Mouse (Mus musculus) T-helper 2 cell (primary cell): ENCODE measurements at regions not wholly inside any gene's neighbourhood (a gene's known extent, or its start where the extent isn't known, plus 50 kb on each side); places are given as distances from the start of the nearest gene placed in this dataset.

Experiments used
- in situ Hi-C: fragments of 300-600 bp; cut with MboI, MseI; formaldehyde crosslinking; loops from one replicate; pipeline ENCODE4 v1.15.1; 2025; ENCODE audit warnings: high pct_unique_total_duplicates

DNA sequence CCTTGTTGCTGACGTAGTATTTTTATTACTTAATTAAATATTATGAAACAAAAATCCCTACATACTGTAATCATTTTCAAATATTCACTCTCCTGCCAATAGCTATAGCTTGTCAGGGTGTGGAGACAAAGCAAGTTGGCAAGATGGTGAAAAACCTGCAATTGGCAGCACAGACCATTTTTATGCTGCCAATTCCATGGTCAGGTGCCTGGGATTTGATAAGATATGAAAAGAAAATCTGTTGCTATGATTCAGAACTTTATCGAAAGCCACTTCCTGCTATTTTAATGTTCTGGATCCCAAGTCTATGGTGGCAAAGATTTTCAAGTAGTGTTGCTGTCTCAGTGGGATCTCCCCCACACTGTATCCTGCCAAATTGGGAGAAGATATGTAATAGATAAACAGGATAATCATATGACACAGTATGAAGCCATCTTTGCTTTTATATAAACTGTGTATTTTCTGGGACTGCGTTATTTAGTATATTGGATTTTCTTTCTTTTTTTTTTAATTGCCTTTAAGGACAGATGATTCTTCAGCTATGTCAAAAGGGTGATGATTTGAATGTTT lies 165.3 kb upstream of the Lrrc3b start:
- in situ Hi-C loops: no loop called here

GRCm38 (mm10) chr14:15610166-15610565 lies 171.4 kb upstream of the Lrrc3b start:
- in situ Hi-C loops: no loop called here

DNA sequence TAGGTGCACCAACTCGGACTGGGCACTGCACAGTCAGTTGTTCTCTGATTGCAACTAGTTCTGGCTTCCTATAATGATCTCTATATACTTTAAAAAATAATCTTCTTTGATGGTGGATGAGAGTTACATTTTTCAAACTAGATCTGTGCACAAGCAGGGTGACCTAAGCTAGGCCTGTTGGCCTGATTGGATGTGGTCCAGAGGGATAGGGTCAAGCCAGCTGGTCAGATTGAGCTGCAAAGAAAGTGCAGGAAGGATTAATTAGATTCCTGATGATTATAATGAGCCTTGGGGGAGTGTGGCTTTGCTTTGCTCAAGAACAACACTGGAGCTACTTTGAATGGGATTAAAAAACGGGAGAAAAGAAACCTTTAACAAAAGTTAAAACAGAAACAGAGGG lies 195.8 kb upstream of the Lrrc3b start:
- in situ Hi-C loops: loop anchor here (10.0 kb wide), 1 partner anchor 460 kb away; no protein-coding TSS in a partner anchor

- in situ Hi-C loops: loop anchor here (10.0 kb wide), 1 partner anchor 457 kb away; no protein-coding TSS in a partner anchor
These were observed 198.9 kb upstream of the Lrrc3b start for GRCm38 (mm10) chr14:15637681-15638080.

- in situ Hi-C loops: loop anchor here (10.0 kb wide), 1 partner anchor 456 kb away; no protein-coding TSS in a partner anchor
These were observed 200.1 kb upstream of the Lrrc3b start for GRCm38 (mm10) chr14:15638869-15639268.

- in situ Hi-C loops: no loop called here
These were observed 222.1 kb upstream of the Lrrc3b start for GRCm38 (mm10) chr14:15660886-15661285.

- in situ Hi-C loops: no loop called here
These were observed 233.5 kb upstream of the Lrrc3b start for GRCm38 (mm10) chr14:15672292-15672691.

- in situ Hi-C loops: no loop called here
These were observed 238.4 kb upstream of the Lrrc3b start for GRCm38 (mm10) chr14:15677218-15677617.

GRCm38 (mm10) chr14:15679456-15679855 lies 240.7 kb upstream of the Lrrc3b start:
- in situ Hi-C loops: no loop called here

DNA sequence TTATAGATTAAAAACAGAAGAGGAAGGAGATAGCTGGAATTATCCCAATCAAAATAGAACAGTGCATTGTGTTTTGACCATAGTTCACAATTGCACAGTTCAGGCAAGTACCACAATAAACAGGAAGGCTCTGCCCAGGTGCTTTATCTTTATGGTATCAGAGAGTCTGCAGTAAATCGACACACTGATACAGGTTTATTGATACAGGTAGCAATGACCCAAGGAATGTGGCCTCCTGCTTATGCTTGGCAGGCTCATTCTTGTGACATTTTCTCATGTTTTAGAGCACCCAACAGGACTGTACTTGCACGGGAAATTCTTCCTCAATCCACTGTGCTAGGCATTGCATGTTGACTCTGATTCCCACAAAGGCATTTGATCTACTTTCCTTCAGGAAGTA lies 259.2 kb upstream of the Lrrc3b start:
- in situ Hi-C loops: no loop called here

DNA sequence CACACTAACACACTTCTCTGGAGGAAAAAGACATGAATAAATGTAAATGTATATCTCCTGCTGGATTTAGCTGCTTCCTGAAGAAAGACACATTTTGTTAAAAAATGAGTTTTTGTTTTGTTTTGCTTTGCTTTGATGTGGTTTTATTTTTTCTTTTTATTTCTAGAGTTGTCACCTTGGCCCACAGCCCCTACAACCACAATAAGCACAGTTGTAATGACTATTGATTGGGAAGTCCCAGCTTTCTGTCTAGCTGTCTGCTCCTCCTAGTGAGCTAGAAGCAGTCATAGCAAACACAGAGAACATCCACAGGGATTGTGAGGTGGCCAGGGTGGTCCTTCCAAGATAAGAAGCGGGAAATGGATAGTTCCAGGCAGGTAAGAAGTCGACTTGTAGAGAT lies 259.8 kb upstream of the Lrrc3b start:
- in situ Hi-C loops: no loop called here

DNA sequence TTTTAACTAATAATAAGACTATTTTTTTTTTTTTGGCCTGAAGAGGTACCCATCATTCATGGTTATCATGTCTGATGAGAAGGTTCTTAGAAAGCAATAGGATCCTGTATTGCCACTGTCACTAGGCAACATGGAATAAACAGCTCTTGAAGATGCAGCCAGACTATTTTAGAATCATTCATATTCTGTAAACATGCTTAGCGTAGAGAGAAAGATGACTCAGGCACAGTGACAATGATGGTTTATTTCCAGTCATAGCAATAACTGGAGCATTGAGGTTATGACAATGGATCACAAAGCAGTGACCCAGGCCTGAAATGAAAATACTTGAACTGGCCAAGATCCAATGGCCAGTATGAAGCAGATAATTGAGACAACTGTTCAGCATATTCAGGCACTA lies 283.3 kb upstream of the Lrrc3b start:
- in situ Hi-C loops: no loop called here

DNA sequence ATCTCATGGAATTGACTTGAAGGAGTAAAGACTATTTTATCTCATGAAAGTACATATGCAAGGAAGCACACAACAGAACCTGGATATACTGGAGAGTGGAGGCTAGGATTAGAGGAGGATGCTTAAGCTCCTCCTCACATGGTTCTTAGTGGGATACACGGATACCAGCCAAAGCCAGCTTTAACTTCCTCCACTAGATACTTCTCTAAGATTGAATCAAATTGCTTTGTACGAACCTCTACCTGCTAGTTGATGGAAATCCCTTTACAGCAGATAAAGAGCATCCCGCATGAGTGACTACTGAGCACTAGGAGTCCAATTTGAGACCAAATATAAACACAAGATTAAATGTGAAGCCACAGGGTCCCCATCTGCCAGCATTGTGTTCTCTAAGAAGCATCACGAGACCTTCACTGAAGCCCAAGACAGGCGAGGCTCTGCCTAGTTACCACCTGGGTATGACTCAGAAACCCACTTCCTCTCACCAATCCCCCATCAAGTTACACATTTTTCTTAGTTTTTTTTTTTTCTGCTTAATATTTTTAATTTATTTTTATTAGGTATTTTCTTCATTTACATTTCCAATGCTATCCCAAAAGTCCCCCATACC lies 307.9 kb upstream of the Lrrc3b start:
- in situ Hi-C loops: no loop called here

DNA sequence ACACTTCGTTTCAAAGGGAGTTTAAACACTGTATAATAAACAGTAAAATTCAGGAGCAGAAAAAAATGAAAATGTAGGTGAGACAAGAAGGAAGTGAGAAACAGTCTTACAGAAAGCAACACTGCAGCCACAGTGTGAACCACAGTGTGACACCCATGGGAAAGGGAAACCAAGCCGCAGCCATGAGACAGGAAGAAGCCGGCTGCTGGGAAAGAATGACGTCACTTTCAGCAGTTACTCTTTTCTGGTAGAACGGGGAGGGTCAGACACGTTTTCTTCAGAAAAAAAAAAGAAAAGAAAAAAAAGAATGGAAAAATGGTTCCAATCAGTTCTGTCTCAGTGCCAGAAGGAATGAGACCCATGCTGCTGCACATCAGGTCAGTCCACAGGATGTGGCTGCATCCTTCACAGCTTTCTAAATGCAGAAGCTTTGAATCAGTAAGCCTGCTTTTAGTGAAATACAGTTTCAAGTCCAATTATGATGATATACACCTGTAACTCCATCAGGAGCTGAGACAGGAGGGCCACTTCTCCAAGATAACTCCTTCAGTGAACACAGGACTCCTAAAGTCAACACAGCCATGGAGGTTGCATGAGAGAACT lies 331.2 kb upstream of the Lrrc3b start:
- in situ Hi-C loops: no loop called here

DNA sequence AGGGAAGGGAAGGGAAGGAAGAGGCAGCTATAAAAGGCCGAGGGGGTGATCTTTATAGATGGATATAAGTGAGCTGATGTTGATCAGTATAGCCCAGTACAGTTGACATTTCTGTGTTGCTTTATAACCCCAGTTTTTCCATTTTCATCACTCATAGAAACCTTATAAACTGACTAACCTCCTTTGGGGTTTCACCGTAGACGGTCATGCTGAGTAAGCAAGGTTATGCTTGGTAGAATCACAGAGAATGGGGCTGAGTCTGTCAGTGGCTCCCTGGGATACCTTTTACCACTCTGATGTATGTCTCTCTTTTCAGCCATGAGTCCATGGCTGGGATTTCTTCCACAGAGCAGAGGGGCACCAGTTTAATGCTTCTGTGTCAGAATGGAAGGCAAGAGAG lies 345.9 kb upstream of the Lrrc3b start:
- in situ Hi-C loops: no loop called here

DNA sequence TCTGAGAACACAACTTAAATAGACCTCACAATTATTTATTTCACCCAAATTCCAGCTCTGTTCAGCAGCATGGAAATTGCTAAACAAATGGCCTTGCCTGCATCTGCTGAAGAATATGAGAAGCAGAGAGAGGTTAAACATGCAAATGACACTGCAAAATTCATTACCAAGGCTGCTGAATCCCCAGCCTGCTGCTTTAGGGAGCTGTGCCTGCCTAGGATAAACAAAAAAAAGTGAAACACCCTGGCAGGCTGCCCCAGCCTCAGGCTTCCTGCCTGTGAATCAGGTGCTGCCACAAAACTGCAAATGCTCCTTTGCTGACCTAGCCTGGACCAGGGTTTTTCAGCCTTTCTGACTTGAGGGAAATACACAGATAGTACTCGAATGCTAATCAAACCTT lies 346.4 kb upstream of the Lrrc3b start:
- in situ Hi-C loops: no loop called here

DNA sequence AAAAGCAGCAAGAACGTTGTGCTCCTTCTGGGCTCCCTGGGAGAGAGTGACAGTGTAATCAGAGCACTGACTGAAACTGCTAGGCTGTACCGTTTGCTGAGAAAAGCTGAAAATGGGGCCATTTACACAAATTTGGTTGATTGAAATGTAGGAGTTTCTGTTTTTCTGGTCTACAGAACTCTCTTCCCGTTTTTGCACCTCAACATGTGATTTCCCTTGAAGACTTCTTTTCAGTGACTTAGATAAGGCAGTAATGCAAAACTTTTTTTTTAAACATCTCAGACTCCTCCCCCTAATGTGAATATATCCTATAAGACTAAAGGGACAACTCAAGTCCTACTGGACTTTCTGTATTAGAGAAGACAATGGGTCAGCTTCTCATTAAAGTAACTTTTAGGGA lies 356.9 kb upstream of the Lrrc3b start:
- in situ Hi-C loops: no loop called here

DNA sequence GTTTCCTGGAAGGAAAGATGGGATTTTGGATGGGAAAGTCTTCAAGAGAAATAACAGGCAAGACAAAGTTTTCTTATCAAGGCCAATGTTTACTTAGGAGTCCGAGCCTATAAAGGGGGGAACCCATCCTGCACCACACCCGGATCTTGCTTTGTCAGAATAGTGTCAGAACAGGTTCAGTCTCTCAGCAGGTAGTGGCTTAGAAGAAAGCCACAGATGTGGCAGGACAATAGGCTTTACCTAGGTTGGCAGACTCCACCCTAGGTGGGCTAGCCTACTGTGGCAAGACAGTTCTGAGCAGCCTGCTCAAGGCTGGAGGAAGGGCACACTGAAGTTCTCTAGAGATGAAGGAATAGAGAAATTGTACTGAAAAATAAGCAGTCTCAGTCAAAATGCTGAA lies 358.2 kb upstream of the Lrrc3b start:
- in situ Hi-C loops: no loop called here

DNA sequence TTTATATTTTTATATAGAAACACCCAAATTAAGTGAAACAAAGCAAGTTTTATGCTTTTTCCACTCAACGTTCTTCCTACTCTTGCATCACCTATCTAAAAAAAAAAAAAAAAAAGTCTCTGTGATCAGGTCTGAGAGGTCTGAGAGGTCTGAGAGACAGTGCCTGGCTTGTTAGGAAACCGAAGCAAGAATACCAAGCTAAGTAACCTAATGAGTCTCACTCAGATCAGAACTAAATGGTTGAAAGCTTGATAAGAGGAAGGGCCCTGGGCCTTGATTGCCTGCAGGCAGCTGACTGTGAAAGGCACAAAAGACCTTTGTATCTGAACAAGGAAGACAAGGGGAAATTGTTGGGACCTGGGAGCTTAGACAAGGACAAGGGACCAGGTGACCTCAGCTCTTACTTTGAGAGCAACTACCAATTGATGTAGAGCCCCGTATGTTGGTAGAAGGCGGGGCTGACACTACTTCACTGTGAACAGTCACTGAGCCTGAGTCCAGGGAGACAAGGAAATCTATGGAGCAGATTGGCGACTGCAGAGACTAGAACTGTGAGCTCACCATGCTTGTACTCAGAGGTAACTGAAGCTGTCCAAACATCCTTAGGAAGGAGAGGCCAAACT lies 362.8 kb upstream of the Lrrc3b start:
- in situ Hi-C loops: no loop called here

GRCm38 (mm10) chr14:15809083-15809482 lies 370.3 kb upstream of the Lrrc3b start:
- in situ Hi-C loops: no loop called here

GRCm38 (mm10) chr14:15841390-15842023 lies 402.7 kb upstream of the Lrrc3b start:
- in situ Hi-C loops: no loop called here

DNA sequence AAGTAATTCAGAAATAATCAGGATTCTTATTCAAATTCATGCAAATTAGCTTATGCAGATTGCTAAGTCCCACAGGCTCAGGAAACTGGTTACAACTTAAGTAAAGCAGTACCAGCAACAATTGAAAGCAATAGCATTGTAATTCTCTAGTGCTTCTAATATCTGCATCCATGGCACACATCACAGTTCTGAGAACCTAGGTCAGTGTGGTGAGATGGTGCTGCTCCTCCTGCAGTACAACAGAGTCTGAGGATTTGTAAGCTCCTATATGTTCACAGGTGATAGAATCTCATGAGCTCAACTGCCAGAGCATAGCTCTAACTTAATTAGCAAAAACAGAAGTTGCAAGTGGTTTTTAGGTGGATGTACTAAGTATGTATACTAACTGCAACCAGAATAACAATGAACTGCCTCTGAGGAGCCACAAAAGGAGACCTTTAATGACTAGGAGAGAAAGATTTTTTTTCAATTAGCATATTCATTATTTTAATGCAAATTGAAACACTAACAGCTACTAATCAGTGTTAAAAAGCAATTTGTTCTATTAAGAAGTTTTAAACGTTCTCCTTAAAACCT lies 403.3 kb upstream of the Lrrc3b start:
- in situ Hi-C loops: no loop called here
